Mouse (Mus musculus) stomach, postnatal 0 days (tissue): ENCODE data around the gene Dusp28. TPM values are rescaled to one million over a fixed set of nuclear protein-coding genes. Genes with fewer than 3 reads are reported as not detected.

Experiments used
- ATAC-seq: fragments of 200-750 bp; cut with Nextera tagmentation; 2 replicates; pipeline ENCODE4 v1.8.0; 2017; ENCODE audit not compliant: low FRiP score, low TSS enrichment
- DNase-seq: peaks from one replicate; pipeline ENCODE4 v3.0.0-alpha.2; 2016; ENCODE audit warnings: low spot score
- H3K27ac ChIP-seq: fragments of 300-500 bp; sonication (generic); replicated peaks from 2 replicates; pipeline ENCODE4 v1.5.1; 2014; ENCODE audit warnings: mild to moderate bottlenecking, control low read depth
- H3K27me3 ChIP-seq: fragments of 300-500 bp; sonication (generic); 2 replicates; pipeline ENCODE4 v1.6.1; 2014; ENCODE audit warnings: low read length; ENCODE audit not compliant: control insufficient read depth, insufficient read depth
- H3K36me3 ChIP-seq: fragments of 300-500 bp; sonication (generic); 2 replicates; pipeline ENCODE4 v1.6.1; 2014; ENCODE audit warnings: low read length, mixed read lengths; ENCODE audit not compliant: control insufficient read depth, insufficient read depth
- H3K4me1 ChIP-seq: fragments of 300-500 bp; sonication (generic); replicated peaks from 2 replicates; pipeline ENCODE4 v1.6.1; 2014; ENCODE audit warnings: antibody characterized with exemption; ENCODE audit not compliant: control insufficient read depth, insufficient read depth
- H3K4me2 ChIP-seq: fragments of 300-500 bp; sonication (generic); replicated peaks from 2 replicates; pipeline ENCODE4 v1.6.1; 2014; ENCODE audit warnings: low read depth, mild to moderate bottlenecking, control low read depth, moderate library complexity
- H3K4me3 ChIP-seq: fragments of 300-500 bp; sonication (generic); 2 replicates; pipeline ENCODE4 v1.5.1; 2014; ENCODE audit warnings: low read depth, low read length, control low read depth
- H3K9ac ChIP-seq: fragments of 300-500 bp; sonication (generic); 2 replicates; pipeline ENCODE4 v1.6.1; 2014; ENCODE audit warnings: mild to moderate bottlenecking, low read length, control low read depth, mixed read lengths
- H3K9me3 ChIP-seq: fragments of 300-500 bp; sonication (generic); 2 replicates; pipeline ENCODE4 v1.6.1; 2016; ENCODE audit warnings: low read length; ENCODE audit not compliant: control insufficient read depth
- CTCF ChIP-seq: IDR thresholded peaks from 2 replicates; pipeline ENCODE4 v1.5.1; 2016; ENCODE audit warnings: antibody characterized with exemption, low read depth, mild to moderate bottlenecking, moderate library complexity
- EP300 ChIP-seq: optimal IDR thresholded peaks from 2 replicates; pipeline ENCODE3; 2016; ENCODE audit warnings: antibody characterized with exemption
- WGBS: fragments of 180-500 bp; shearing (Covaris S2); extraction: QIAGEN DNeasy Blood & Tissue Kit; methylation state at CpG from one replicate; pipeline ENCODE4 v1.1.7; 2014; 5-methylcytosine and 5-hydroxymethylcytosine counted together
- polyA plus RNA-seq: library from polyadenylated mRNA; unstranded; fragments of >200 nt; fragmentation: Nextera tagmentation; extraction: Ambion mirVana; gene quantifications from 2 replicates; pipeline ENCODE4 v1.2.1, GENCODE M21; 2015

Gene Dusp28
- polyA plus RNA-seq, 1 experiment from 2014 or later, result 16.0 TPM

DNA sequence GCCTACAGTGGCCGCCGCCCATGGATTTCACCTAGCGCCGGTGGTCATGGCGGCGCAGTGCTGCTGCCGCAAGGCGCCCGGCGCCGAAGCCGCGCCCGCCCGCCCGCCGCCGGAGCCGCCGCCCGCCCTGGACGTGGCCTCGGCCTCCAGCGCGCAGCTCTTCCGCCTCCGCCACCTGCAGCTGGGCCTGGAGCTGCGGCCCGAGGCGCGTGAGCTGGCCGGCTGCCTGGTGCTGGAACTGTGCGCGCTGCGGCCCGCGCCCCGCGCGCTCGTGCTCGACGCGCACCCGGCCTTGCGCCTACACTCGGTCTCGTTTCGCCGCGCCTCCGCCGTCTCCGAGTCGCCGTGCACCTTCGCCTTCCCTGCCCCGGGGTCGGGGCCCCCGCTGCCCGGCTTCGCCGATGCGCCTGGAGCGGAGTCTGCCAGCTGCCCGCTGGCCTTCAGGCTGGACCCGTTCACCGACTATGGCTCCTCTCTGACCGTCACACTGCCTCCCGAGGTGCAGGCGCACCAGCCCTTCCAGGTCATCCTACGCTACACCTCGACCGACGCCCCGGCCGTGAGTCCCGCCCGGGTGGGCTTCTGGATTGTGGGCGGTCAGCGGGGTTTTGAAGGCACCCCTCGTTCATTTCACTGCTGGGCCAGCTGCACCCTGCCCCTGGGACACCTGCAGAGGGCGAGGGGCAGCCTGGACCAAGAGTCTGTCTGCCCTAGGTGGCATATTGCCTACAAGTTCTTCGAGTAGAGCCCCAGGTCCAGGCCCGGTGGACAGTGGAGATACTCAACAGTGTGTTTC lies 4.3 kb downstream of the Dusp28 start:
- H3K4me2 ChIP-seq, result peak overlapping the region; percentile 95
- peak overlapping the region; percentile 94 for H3K9ac ChIP-seq
- no peaks in the 10 kb centered on the region for H3K9me3 ChIP-seq
- peak; percentile 48 for ATAC-seq
- H3K27ac ChIP-seq, result peak overlapping the region; percentile 98
- no peaks in the 10 kb centered on the region for H3K27me3 ChIP-seq
- peak overlapping the region; percentile 83 for H3K4me3 ChIP-seq
- TF ChIP-seq CTCF (no peak; the same call in 1 of the 2 replicates), EP300 (no peak)
- H3K36me3 ChIP-seq, result peaks cover 8% of the 10 kb centered on the region
- peaks cover 12% of the 10 kb centered on the region for H3K4me1 ChIP-seq
- peak; percentile 70 for DNase-seq
- under 1% methylated on average over 52 of the region's 85 CpGs for WGBS

DNA sequence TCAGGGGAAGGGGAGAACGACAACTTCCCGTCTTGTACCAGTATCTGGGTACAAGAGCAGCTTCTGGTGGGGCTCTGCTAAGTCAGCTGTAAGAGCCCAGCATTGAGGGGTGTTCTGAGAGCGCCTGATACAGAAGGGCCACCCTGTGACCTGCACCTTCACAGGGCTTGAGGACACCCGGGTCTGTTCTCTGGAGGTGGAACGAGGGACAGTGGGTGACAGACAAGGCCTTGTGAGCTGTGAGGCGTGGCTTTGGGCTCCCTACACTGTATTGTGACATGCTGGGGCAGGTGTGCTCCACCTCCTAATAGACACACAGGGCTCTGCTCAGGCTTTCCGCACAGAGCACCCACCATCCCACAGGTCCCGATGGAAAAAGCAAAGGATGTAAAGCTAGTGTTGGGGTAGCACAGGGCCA lies 4.9 kb downstream of the Dusp28 start:
- DNase-seq, result peak; percentile 57
- TF ChIP-seq CTCF (no peak), EP300 (no peak)
- Histone ChIP-seq H3K36me3 (peaks cover 13% of the 10 kb centered on the region), H3K27me3 (no peaks in the 10 kb centered on the region), H3K27ac (peak overlapping the region; percentile 98), H3K9me3 (no peaks in the 10 kb centered on the region), H3K4me2 (peak overlapping the region; percentile 95), H3K4me3 (peak overlapping the region; percentile 83), H3K4me1 (peaks cover 12% of the 10 kb centered on the region), H3K9ac (peak overlapping the region; percentile 94)
- WGBS, result 24% methylated on average over 8 of the region's 8 CpGs
- no peak; the same call in 1 of the 2 replicates for ATAC-seq

DNA sequence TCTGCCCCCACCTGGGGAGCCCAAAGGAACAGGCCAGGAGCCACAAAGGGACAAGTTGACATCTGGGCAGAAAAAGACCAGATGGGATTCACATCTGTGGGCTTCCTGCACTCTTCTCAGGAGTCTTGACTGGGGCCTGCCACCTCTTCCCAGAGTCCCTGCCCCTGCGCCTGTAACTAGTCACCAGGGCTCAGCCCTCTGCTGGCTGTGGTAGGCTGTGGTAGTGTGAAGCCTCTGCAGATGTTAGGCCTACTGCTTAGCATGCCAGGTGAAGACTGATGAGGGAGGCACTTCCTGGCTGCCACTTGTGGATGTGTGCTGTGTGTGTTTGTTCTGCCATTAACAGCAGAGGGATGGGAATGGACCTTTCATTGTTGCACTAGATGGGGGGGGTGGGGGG lies 5.5 kb downstream of the Dusp28 start:
- Histone ChIP-seq H3K9ac (peak overlapping the region; percentile 94), H3K27ac (peak overlapping the region; percentile 30; the same call in 1 of the 2 replicates), H3K4me1 (peaks cover 12% of the 10 kb centered on the region), H3K4me2 (peak overlapping the region; percentile 95), H3K27me3 (no peaks in the 10 kb centered on the region), H3K36me3 (peaks cover 16% of the 10 kb centered on the region), H3K4me3 (peak overlapping the region; percentile 83), H3K9me3 (no peaks in the 10 kb centered on the region)
- DNase-seq (peak; percentile 56), ATAC-seq (peak; percentile 27; the same call in 1 of the 2 replicates)
- TF ChIP-seq EP300 (no peak), CTCF (peak; percentile 51)
- WGBS, result 24% methylated on average over 1 of the region's 1 CpGs

DNA sequence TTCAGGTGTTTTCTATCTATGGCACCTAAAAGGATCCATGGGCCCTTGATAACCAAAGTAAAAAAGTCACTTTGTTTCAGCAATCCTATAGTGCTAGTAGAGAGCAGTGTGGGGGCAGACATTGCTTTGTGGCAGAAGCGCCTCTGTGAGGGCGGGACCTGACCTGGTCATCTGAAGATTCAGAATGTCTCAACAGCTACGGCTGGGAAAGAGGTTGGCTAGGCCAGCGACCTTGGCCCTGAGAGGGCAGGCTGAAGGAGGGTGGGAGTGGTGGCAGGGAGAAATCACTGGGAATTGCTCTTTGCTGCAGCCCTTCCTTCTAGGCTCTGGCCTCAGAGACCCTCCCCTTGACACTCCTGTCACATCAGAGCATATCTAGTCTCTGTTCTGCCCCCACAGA lies 7.5 kb downstream of the Dusp28 start:
- no peak overlapping the region for H3K4me3 ChIP-seq
- TF ChIP-seq EP300 (no peak), CTCF (no peak)
- H3K4me2 ChIP-seq, result no peak overlapping the region
- no peak for DNase-seq
- 79% methylated on average over 4 of the region's 4 CpGs for WGBS
- ATAC-seq, result no peak
- H3K36me3 ChIP-seq, result peaks cover 27% of the 10 kb centered on the region
- H3K9ac ChIP-seq, result no peak overlapping the region
- peaks cover 7% of the 10 kb centered on the region for H3K4me1 ChIP-seq
- H3K27me3 ChIP-seq, result no peaks in the 10 kb centered on the region
- no peak overlapping the region for H3K27ac ChIP-seq
- H3K9me3 ChIP-seq, result no peaks in the 10 kb centered on the region

DNA sequence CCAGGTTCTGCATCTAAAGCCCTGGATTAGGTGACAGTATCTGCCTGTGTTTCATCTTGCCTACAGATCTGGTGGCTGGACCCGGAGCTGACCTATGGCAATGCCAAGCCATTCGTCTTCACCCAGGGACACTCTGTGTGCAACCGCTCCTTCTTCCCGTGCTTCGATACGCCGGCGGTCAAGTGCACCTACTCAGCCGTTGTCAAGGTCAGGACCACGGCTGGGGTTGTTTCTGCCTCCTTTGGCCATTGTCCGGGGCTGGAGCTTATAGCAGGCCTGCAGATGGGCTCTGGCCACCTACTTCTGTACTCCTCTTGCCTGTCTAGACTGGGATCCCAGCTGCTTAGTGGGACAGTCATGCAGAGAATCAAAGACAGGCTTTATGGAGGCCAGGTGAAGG lies 8.2 kb downstream of the Dusp28 start:
- no peak overlapping the region for H3K9ac ChIP-seq
- ATAC-seq, result no peak
- no peak overlapping the region for H3K4me2 ChIP-seq
- H3K4me3 ChIP-seq, result no peak overlapping the region
- H3K36me3 ChIP-seq, result peaks cover 34% of the 10 kb centered on the region
- no peak overlapping the region for H3K27ac ChIP-seq
- H3K27me3 ChIP-seq, result no peaks in the 10 kb centered on the region
- H3K4me1 ChIP-seq, result no peaks in the 10 kb centered on the region; the same call in 1 of the 2 replicates
- WGBS, result 93% methylated on average over 11 of the region's 11 CpGs
- H3K9me3 ChIP-seq, result no peaks in the 10 kb centered on the region
- TF ChIP-seq EP300 (no peak), CTCF (no peak)
- DNase-seq, result no peak

DNA sequence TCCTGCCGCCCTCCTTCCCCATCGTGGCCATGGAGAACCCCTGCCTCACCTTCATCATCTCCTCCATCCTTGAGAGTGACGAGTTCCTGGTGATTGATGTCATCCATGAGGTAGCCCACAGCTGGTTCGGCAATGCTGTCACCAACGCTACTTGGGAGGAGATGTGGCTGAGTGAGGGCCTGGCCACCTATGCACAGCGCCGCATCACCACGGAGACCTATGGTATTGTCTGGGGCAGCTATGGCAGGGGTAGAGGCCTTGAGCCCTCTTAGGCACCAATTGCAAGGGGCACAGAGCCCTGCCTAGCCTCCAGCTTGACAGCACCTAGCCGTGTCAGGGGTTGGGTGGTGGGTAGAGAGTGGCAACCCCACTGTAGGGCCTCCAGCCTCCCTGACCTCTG lies 9.9 kb downstream of the Dusp28 start:
- Histone ChIP-seq H3K9ac (no peak overlapping the region), H3K4me3 (no peak overlapping the region), H3K27ac (no peak overlapping the region), H3K36me3 (peaks cover 39% of the 10 kb centered on the region), H3K4me2 (no peak overlapping the region), H3K9me3 (no peaks in the 10 kb centered on the region), H3K4me1 (no peaks in the 10 kb centered on the region; the same call in 1 of the 2 replicates), H3K27me3 (no peaks in the 10 kb centered on the region)
- 92% methylated on average over 9 of the region's 9 CpGs for WGBS
- ATAC-seq, result no peak
- TF ChIP-seq CTCF (no peak), EP300 (no peak)
- no peak for DNase-seq
